Mouse (Mus musculus) neural tube, embryonic 10.5 days (tissue): ENCODE results near the gene Mogat2.

Source experiments
- DNase-seq: peaks from one replicate; pipeline ENCODE4 v3.0.0-alpha.2; 2017; ENCODE audit warnings: low spot score; ENCODE audit errors: extremely low spot score

Gene Mogat2

DNA sequence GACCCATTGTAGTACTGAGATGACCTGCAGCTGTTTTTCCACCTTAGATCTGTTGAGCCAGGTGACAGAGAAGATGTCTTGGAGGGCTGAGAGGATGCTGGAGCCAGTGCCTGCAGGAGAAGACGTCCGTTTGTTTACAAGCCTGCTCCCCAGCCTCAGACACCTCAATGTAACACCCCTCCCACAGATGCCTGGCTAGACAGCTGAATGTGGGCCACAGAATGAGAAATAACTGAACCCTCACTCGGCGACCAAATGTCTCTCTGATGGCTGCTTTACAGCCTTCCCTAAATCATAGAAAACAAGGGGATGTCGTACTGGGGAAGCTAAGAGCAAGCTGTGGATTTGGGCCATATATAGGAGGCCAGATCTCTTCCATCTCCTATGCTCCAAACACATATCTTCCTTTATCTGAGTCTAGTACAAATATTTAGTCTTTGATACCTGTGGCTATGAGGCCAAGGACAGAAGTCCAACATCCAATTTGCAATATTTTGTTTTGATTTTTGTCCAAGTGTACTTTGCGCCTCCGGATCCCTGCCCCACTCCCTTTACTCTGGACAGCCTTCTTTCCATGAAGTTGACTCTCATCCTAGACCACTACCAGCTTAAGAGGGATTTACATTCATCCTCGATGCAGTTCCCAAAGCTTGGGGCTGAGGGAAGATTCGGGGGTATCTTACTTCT is 68.6 kb downstream of the Mogat2 start:
- no peak for DNase-seq
